Mouse (Mus musculus) heart, adult 2 months (tissue): ENCODE data around the gene P2ry6. TPM values are rescaled to one million over a fixed set of nuclear protein-coding genes. Genes with fewer than 3 reads are reported as not detected.

Experiments
- DNase-seq, 2 experiments: peaks; one replicate each; pipeline ENCODE4 v3.0.0; 2021
- H3K27ac ChIP-seq: fragments of 200-600 bp; 2 replicates; pipeline ENCODE4 v1.8.1; 2022
- H3K27me3 ChIP-seq: fragments of 200-500 bp; 2 replicates; pipeline ENCODE4 v1.6.1; 2012; ENCODE audit warnings: mild to moderate bottlenecking, low read length, inconsistent platforms, mixed read lengths; ENCODE audit not compliant: control insufficient read depth, insufficient read depth
- H3K36me3 ChIP-seq: fragments of 200-500 bp; 2 replicates; pipeline ENCODE4 v1.6.1; 2012; ENCODE audit warnings: low read length, inconsistent platforms; ENCODE audit not compliant: control insufficient read depth, insufficient read depth
- H3K4me1 ChIP-seq: fragments of 200-500 bp; 2 replicates; pipeline ENCODE4 v1.6.1; 2011; ENCODE audit warnings: low read length; ENCODE audit not compliant: control insufficient read depth, insufficient read depth
- H3K4me3 ChIP-seq: fragments of 200-600 bp; 2 replicates; pipeline ENCODE4 v1.8.1; 2022
- H3K79me2 ChIP-seq: fragments of 200-500 bp; replicated peaks from 2 replicates; pipeline ENCODE4 v1.6.1; 2012; ENCODE audit warnings: mild to moderate bottlenecking, inconsistent platforms, low read length, moderate library complexity, mixed read lengths; ENCODE audit not compliant: control insufficient read depth, insufficient read depth
- H3K9ac ChIP-seq: fragments of 200-500 bp; 2 replicates; pipeline ENCODE4 v1.6.1; 2012; ENCODE audit warnings: low read depth, mild to moderate bottlenecking, control low read depth, inconsistent platforms, low read length, mixed read lengths
- CTCF ChIP-seq: fragments of 200-600 bp; IDR thresholded peaks from 2 replicates; pipeline ENCODE4 v1.8.1; 2022; ENCODE audit warnings: antibody characterized with exemption, mild to moderate bottlenecking, moderate library complexity
- EP300 ChIP-seq: fragments of 200-500 bp; IDR thresholded peaks from 2 replicates; pipeline ENCODE4 v1.6.1; 2011; ENCODE audit warnings: low read depth, low read length, control low read depth; ENCODE audit not compliant: insufficient read depth
- POLR2A ChIP-seq: fragments of 200-500 bp; IDR thresholded peaks from 2 replicates; pipeline ENCODE4 v1.6.1; 2011; ENCODE audit warnings: mild to moderate bottlenecking, low read depth, low read length, control low read depth; ENCODE audit not compliant: insufficient read depth
- WGBS: fragments of 180-500 bp; shearing (Covaris S2); methylation state at CpG from one replicate; pipeline ENCODE4 v1.1.7; 2018; 5-methylcytosine and 5-hydroxymethylcytosine counted together
- intact Hi-C: fragments of 180-260 bp; cut with DNase I; formaldehyde crosslinking; loops from one replicate; pipeline ENCODE4 v1.15.1; 2025
- polyA plus RNA-seq: library from polyadenylated mRNA; depleted of rRNA; stranded (reverse); fragments of >200 nt; gene quantifications from 2 replicates; pipeline ENCODE4 v1.2.3, GENCODE M21; 2012
- total RNA-seq, 2 experiments: library from RNA; stranded (reverse); gene quantifications; 2 replicates each; pipeline ENCODE4 v1.2.3; 2021

P2ry6 gene
- total and polyA plus RNA-seq, 3 experiments = 3.6 to 11.1 (median 4.2) TPM

DNA sequence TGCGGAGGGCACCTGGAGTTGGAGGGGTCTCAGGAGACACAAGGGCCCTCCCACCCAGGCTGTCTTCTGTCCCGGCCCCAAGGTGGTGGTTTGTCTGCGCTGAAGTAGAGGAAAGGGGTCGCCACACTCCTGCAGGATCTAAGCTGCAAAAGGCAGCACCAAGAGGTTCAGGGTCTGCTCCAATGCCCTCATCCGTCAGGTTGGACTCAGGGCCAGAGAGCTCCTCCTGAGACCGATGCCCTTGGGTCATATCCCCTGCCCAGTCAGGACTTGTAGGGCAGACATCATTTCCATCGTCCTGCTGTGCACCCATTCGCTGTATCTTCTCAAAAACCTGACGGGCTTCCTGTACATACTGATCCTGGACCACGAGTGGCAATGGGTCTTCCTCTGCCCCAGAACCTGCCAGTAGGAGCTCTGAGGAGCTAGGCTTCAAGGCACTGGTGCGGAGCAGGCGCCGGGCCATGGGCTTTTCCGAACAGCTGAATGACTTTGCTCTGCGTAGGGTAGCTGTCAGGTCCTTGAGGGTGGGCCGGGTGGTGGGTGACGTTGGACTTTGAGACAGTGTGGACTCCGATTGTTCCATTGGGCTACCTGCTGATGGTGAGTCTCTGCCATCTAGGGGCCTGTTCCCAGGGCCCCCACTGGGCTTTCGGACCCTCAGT, 44.7 kb downstream of the P2ry6 start:
- Histone ChIP-seq H3K4me3 (peak overlapping the region; percentile 70; the same call in 1 of the 2 replicates), H3K27ac (peak overlapping the region; percentile 79; the same call in 1 of the 2 replicates), H3K9ac (peak overlapping the region; percentile 83), H3K27me3 (no peaks in the 10 kb centered on the region), H3K36me3 (no peaks in the 10 kb centered on the region), H3K79me2 (no peaks in the 10 kb centered on the region), H3K4me1 (peaks cover 16% of the 10 kb centered on the region)
- WGBS = 70% methylated on average over 19 of the region's 19 CpGs
- peak in 1 of 2 experiments; percentile 47 for DNase-seq
- intact Hi-C loops = no loop called here
- TF ChIP-seq CTCF (no peak), POLR2A (no peak), EP300 (no peak)

DNA sequence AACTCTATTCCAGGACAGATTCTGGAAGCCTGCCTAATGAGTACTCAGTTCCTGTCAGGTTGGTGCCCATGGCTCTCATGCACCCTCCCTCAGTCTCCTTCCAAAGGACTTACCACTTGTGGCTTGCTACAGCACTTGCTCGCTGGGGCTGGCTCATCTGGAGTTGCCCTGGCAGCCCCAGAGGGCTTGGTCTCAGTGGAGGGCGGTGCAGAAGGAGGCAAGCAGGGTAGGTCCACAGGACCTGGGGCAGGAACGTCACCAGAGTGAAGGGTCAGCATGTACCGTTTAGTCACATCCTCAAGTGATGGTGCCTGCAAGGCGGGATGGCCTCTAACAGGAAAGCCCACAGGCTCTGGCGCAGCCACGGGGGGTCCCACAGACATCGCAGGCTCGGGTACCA, 46.0 kb downstream of the P2ry6 start:
- Histone ChIP-seq H3K36me3 (no peaks in the 10 kb centered on the region), H3K4me1 (peaks cover 18% of the 10 kb centered on the region), H3K9ac (peak overlapping the region; percentile 83), H3K27me3 (no peaks in the 10 kb centered on the region), H3K79me2 (no peaks in the 10 kb centered on the region), H3K27ac (peak overlapping the region; percentile 64), H3K4me3 (peak overlapping the region; percentile 38)
- WGBS = 42% methylated on average over 9 of the region's 9 CpGs
- TF ChIP-seq POLR2A (no peak), EP300 (no peak), CTCF (no peak)
- intact Hi-C loops = no loop called here
- peak in 1 of 2 experiments; percentile 44 for DNase-seq

- H3K27me3 ChIP-seq = no peaks in the 10 kb centered on the region
- no peaks in the 10 kb centered on the region for H3K36me3 ChIP-seq
- H3K27ac ChIP-seq = peak overlapping the region; percentile 64
- DNase-seq = peak in 1 of 2 experiments; percentile 30
- peak overlapping the region; percentile 52 for H3K9ac ChIP-seq
- H3K4me1 ChIP-seq = peaks cover 19% of the 10 kb centered on the region
- H3K4me3 ChIP-seq = peak overlapping the region; percentile 38
- intact Hi-C loops = no loop called here
- H3K79me2 ChIP-seq = no peaks in the 10 kb centered on the region
- TF ChIP-seq POLR2A (no peak), CTCF (no peak), EP300 (0 out of 2 replicates have a peak, but pooled peaks have one; percentile 11)
- WGBS = 12% methylated on average over 7 of the region's 7 CpGs
These were observed 47.0 kb downstream of the P2ry6 start for GRCm38 (mm10) chr7:100927287-100928000.

GRCm38 (mm10) chr7:100926311-100926923, 48.0 kb downstream of the P2ry6 start:
- Histone ChIP-seq H3K27me3 (no peaks in the 10 kb centered on the region), H3K27ac (peak overlapping the region; percentile 64), H3K9ac (peak overlapping the region; percentile 52), H3K36me3 (no peaks in the 10 kb centered on the region), H3K79me2 (no peaks in the 10 kb centered on the region), H3K4me3 (peak overlapping the region; percentile 38), H3K4me1 (peaks cover 21% of the 10 kb centered on the region)
- TF ChIP-seq POLR2A (no peak), CTCF (no peak), EP300 (no peak)
- WGBS = 30% methylated on average over 12 of the region's 12 CpGs
- intact Hi-C loops = no loop called here
- DNase-seq = peak in 1 of 2 experiments; percentile 33

DNA sequence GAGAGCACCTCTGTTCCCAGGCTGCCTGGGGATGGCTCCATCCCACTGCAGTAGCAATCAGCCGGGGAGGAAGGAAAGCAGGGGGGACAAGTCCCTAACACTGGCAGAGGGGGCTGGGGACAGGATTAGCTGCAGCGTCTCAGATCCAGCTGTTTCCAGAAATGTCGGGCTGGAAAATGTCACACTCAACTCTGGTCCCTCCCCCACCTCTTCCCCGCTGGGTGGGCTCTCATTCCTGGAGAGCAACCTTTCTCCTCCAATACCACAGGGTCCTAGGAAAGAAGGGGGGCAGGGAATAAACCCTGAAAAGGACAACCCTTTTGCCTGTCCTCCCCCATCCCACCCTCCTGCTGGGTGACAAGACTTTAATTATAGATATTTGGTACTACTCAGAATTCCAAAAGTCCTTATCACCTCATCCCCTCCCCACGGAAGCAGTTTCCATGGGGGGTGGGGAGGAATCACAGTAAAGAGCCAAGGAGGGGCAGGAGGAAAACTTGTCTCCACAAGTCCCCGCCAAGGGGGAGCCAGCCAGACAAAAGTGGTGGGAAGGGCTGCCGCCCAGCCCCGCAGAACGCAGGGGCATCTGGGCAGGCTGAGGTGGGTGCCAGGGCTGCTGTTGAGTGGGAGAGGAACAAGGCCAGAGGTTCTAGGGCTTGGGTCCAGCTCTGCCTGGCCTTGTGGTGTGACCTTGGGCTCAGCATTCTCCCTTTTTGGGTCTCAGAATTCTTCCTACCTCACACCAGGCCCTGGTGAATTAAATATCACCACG, 49.6 kb downstream of the P2ry6 start:
- no peaks in the 10 kb centered on the region for H3K79me2 ChIP-seq
- peak overlapping the region; percentile 64 for H3K27ac ChIP-seq
- peaks cover 21% of the 10 kb centered on the region for H3K4me1 ChIP-seq
- no peaks in the 10 kb centered on the region for H3K36me3 ChIP-seq
- intact Hi-C loops = no loop called here
- DNase-seq = peak; percentile 39
- 31% methylated on average over 10 of the region's 10 CpGs for WGBS
- H3K9ac ChIP-seq = peak overlapping the region; percentile 18
- no peaks in the 10 kb centered on the region for H3K27me3 ChIP-seq
- peak overlapping the region; percentile 6; the same call in 1 of the 2 replicates for H3K4me3 ChIP-seq
- TF ChIP-seq EP300 = no peak
- TF ChIP-seq POLR2A = no peak
- no peak for TF ChIP-seq CTCF
